Mouse (Mus musculus): Measurements from ENCODE around the gene Nsmce4a. TPM values are rescaled to one million over a fixed set of nuclear protein-coding genes. Genes with fewer than 3 reads are reported as not detected.

Gene Nsmce4a
- polyA plus RNA-seq, 1 experiment from 2014 or later: 54.7 TPM

GRCm38 (mm10) chr7:130564596-130564995, 8.3 kb downstream of the Nsmce4a start:
- 67% methylated on average over 3 of the region's 3 CpGs for WGBS (ENCODE audit: missing documents)
- Histone ChIP-seq H3K27ac (no peak overlapping the region), H3K79me2 (ENCODE audit: inconsistent target) (no peaks in the 10 kb centered on the region)

GRCm38 (mm10) chr7:130563880-130564279, 9.0 kb downstream of the Nsmce4a start:
- no peak overlapping the region for H3K27ac ChIP-seq
- no peaks in the 10 kb centered on the region for H3K36me3 ChIP-seq (ENCODE audit: inconsistent target)
- no peak overlapping the region for H3K4me3 ChIP-seq (ENCODE audit: inconsistent target)
- WGBS (ENCODE audit: missing documents): 72% methylated on average over 4 of the region's 4 CpGs
- no peaks in the 10 kb centered on the region for H3K79me2 ChIP-seq (ENCODE audit: inconsistent target)

More at GRCm38 (mm10) chr7:130564596-130564995, 8.3 kb downstream of the Nsmce4a start:
- Histone ChIP-seq H3K4me3 (ENCODE audit: inconsistent target) (no peak overlapping the region), H3K36me3 (ENCODE audit: inconsistent target) (no peaks in the 10 kb centered on the region)

- H3K36me3 ChIP-seq (ENCODE audit: inconsistent target): no peaks in the 10 kb centered on the region
- no peaks in the 10 kb centered on the region for H3K79me2 ChIP-seq (ENCODE audit: inconsistent target)
- 95% methylated on average over 4 of the region's 4 CpGs for WGBS (ENCODE audit: missing documents)
- H3K4me3 ChIP-seq (ENCODE audit: inconsistent target): no peak overlapping the region
- H3K27ac ChIP-seq: no peak overlapping the region
Measured at GRCm38 (mm10) chr7:130563276-130563675, 9.6 kb downstream of the Nsmce4a start.

GRCm38 (mm10) chr7:130560933-130561332, 12.0 kb downstream of the Nsmce4a start:
- Histone ChIP-seq H3K27ac (no peak overlapping the region), H3K79me2 (ENCODE audit: inconsistent target) (no peaks in the 10 kb centered on the region), H3K4me3 (ENCODE audit: inconsistent target) (no peak overlapping the region), H3K36me3 (ENCODE audit: inconsistent target) (no peaks in the 10 kb centered on the region)
- 9% methylated on average over 1 of the region's 1 CpGs for WGBS (ENCODE audit: missing documents)

GRCm38 (mm10) chr7:130558592-130558991, 14.3 kb downstream of the Nsmce4a start:
- no peaks in the 10 kb centered on the region for H3K36me3 ChIP-seq (ENCODE audit: inconsistent target)
- no peak overlapping the region for H3K27ac ChIP-seq
- H3K79me2 ChIP-seq (ENCODE audit: inconsistent target): no peaks in the 10 kb centered on the region
- 95% methylated on average over 4 of the region's 4 CpGs for WGBS (ENCODE audit: missing documents)
- H3K4me3 ChIP-seq (ENCODE audit: inconsistent target): no peak overlapping the region

- Histone ChIP-seq H3K4me3 (ENCODE audit: inconsistent target) (no peak overlapping the region), H3K79me2 (ENCODE audit: inconsistent target) (no peaks in the 10 kb centered on the region), H3K36me3 (ENCODE audit: inconsistent target) (no peaks in the 10 kb centered on the region), H3K27ac (no peak overlapping the region)
- WGBS (ENCODE audit: missing documents): 75% methylated on average over 5 of the region's 5 CpGs
Measured at GRCm38 (mm10) chr7:130555597-130555996, 17.3 kb downstream of the Nsmce4a start.

- Histone ChIP-seq H3K36me3 (ENCODE audit: inconsistent target) (no peaks in the 10 kb centered on the region), H3K4me3 (ENCODE audit: inconsistent target) (no peak overlapping the region), H3K79me2 (ENCODE audit: inconsistent target) (no peaks in the 10 kb centered on the region), H3K27ac (no peak overlapping the region)
- 92% methylated on average over 4 of the region's 4 CpGs for WGBS (ENCODE audit: missing documents)
Measured at GRCm38 (mm10) chr7:130553321-130553720, 19.6 kb downstream of the Nsmce4a start.

GRCm38 (mm10) chr7:130552780-130553179, 20.1 kb downstream of the Nsmce4a start:
- H3K4me3 ChIP-seq (ENCODE audit: inconsistent target): no peak overlapping the region
- 72% methylated on average over 5 of the region's 5 CpGs for WGBS (ENCODE audit: missing documents)
- H3K27ac ChIP-seq: no peak overlapping the region
- no peaks in the 10 kb centered on the region for H3K79me2 ChIP-seq (ENCODE audit: inconsistent target)
- H3K36me3 ChIP-seq (ENCODE audit: inconsistent target): no peaks in the 10 kb centered on the region

- Histone ChIP-seq H3K79me2 (ENCODE audit: inconsistent target) (peaks cover 37% of the 10 kb centered on the region), H3K27ac (no peak overlapping the region), H3K4me3 (ENCODE audit: inconsistent target) (no peak overlapping the region), H3K36me3 (ENCODE audit: inconsistent target) (0 out of 2 replicates have a peak, but pooled peaks cover 7% of the 10 kb centered on the region)
- WGBS (ENCODE audit: missing documents): 41% methylated on average over 12 of the region's 12 CpGs
Measured at GRCm38 (mm10) chr7:130547635-130548175, 25.2 kb downstream of the Nsmce4a start.

- Histone ChIP-seq H3K4me3 (ENCODE audit: inconsistent target) (peak overlapping the region; percentile 77), H3K36me3 (ENCODE audit: inconsistent target) (0 out of 2 replicates have a peak, but pooled peaks cover 7% of the 10 kb centered on the region), H3K27ac (peak overlapping the region; percentile 51), H3K79me2 (ENCODE audit: inconsistent target) (peaks cover 37% of the 10 kb centered on the region)
- WGBS (ENCODE audit: missing documents): under 1% methylated on average over 84 of the region's 84 CpGs
Measured at GRCm38 (mm10) chr7:130546791-130547484, 26.0 kb downstream of the Nsmce4a start.

- Histone ChIP-seq H3K27ac (peak overlapping the region; percentile 51), H3K79me2 (ENCODE audit: inconsistent target) (peaks cover 37% of the 10 kb centered on the region), H3K36me3 (ENCODE audit: inconsistent target) (peaks cover 10% of the 10 kb centered on the region), H3K4me3 (ENCODE audit: inconsistent target) (peak overlapping the region; percentile 77)
- 3% methylated on average over 7 of the region's 7 CpGs for WGBS (ENCODE audit: missing documents)
Measured at GRCm38 (mm10) chr7:130546421-130546790, 26.5 kb downstream of the Nsmce4a start.

- peaks cover 37% of the 10 kb centered on the region for H3K79me2 ChIP-seq (ENCODE audit: inconsistent target)
- H3K4me3 ChIP-seq (ENCODE audit: inconsistent target): peak overlapping the region; percentile 77
- no peak overlapping the region; the same call in 1 of the 2 replicates for H3K27ac ChIP-seq
- WGBS (ENCODE audit: missing documents): 46% methylated on average over 3 of the region's 3 CpGs
- H3K36me3 ChIP-seq (ENCODE audit: inconsistent target): peaks cover 15% of the 10 kb centered on the region
Measured at GRCm38 (mm10) chr7:130545893-130546292, 27.0 kb downstream of the Nsmce4a start.

GRCm38 (mm10) chr7:130545401-130545800, 27.5 kb downstream of the Nsmce4a start:
- WGBS (ENCODE audit: missing documents): 92% methylated on average over 5 of the region's 5 CpGs
- H3K4me3 ChIP-seq (ENCODE audit: inconsistent target): no peak overlapping the region
- peaks cover 18% of the 10 kb centered on the region for H3K36me3 ChIP-seq (ENCODE audit: inconsistent target)
- no peak overlapping the region for H3K27ac ChIP-seq
- peaks cover 37% of the 10 kb centered on the region for H3K79me2 ChIP-seq (ENCODE audit: inconsistent target)

GRCm38 (mm10) chr7:130543181-130543580, 29.7 kb downstream of the Nsmce4a start:
- Histone ChIP-seq H3K36me3 (ENCODE audit: inconsistent target) (peaks cover 40% of the 10 kb centered on the region), H3K27ac (no peak overlapping the region), H3K79me2 (ENCODE audit: inconsistent target) (peaks cover 37% of the 10 kb centered on the region), H3K4me3 (ENCODE audit: inconsistent target) (no peak overlapping the region)
- 95% methylated on average over 4 of the region's 4 CpGs for WGBS (ENCODE audit: missing documents)

GRCm38 (mm10) chr7:130540176-130540575, 32.7 kb downstream of the Nsmce4a start:
- peaks cover 24% of the 10 kb centered on the region for H3K79me2 ChIP-seq (ENCODE audit: inconsistent target)
- H3K36me3 ChIP-seq (ENCODE audit: inconsistent target): peaks cover 69% of the 10 kb centered on the region
- H3K4me3 ChIP-seq (ENCODE audit: inconsistent target): no peak overlapping the region
- no peak overlapping the region for H3K27ac ChIP-seq
- 95% methylated on average over 7 of the region's 7 CpGs for WGBS (ENCODE audit: missing documents)

Data from macrophage (primary cell).